Mouse (Mus musculus) liver, embryonic 15.5 days (tissue): ENCODE data around the gene Usp46. TPM values are rescaled to one million over a fixed set of nuclear protein-coding genes. Genes with fewer than 3 reads are reported as not detected.

ENCODE experiments used
- ATAC-seq: fragments of 200-750 bp; cut with Nextera tagmentation; 2 replicates; pipeline ENCODE4 v1.8.0; 2017; ENCODE audit warnings: moderate number of reproducible peaks, mild to moderate bottlenecking, moderate library complexity; ENCODE audit not compliant: insufficient read depth
- H3K27ac ChIP-seq: fragments of 300-500 bp; sonication (generic); replicated peaks from 2 replicates; pipeline ENCODE4 v1.5.1; 2015; ENCODE audit warnings: mild to moderate bottlenecking, inconsistent platforms
- H3K27me3 ChIP-seq: fragments of 300-500 bp; sonication (generic); 2 replicates; pipeline ENCODE4 v1.6.1; 2015; ENCODE audit warnings: mild to moderate bottlenecking, inconsistent platforms
- H3K36me3 ChIP-seq: fragments of 300-500 bp; sonication (generic); replicated peaks from 2 replicates; pipeline ENCODE4 v1.6.1; 2015; ENCODE audit warnings: moderate library complexity, mild to moderate bottlenecking, inconsistent platforms
- H3K4me1 ChIP-seq: fragments of 300-500 bp; sonication (generic); replicated peaks from 2 replicates; pipeline ENCODE4 v1.6.1; 2015; ENCODE audit warnings: inconsistent platforms
- H3K4me2 ChIP-seq: fragments of 300-500 bp; sonication (generic); 2 replicates; pipeline ENCODE4 v1.6.1; 2015; ENCODE audit warnings: moderate library complexity, mild to moderate bottlenecking, inconsistent platforms
- H3K4me3 ChIP-seq: fragments of 300-500 bp; sonication (generic); replicated peaks from 2 replicates; pipeline ENCODE4 v1.5.1; 2015; ENCODE audit warnings: mild to moderate bottlenecking, inconsistent platforms
- H3K9ac ChIP-seq: fragments of 300-500 bp; sonication (generic); 2 replicates; pipeline ENCODE4 v1.6.1; 2015; ENCODE audit warnings: moderate library complexity, mild to moderate bottlenecking, inconsistent platforms
- H3K9me3 ChIP-seq: fragments of 300-500 bp; sonication (generic); replicated peaks from 2 replicates; pipeline ENCODE4 v1.6.1; 2016; ENCODE audit warnings: inconsistent platforms
- WGBS: fragments of 180-500 bp; shearing (Covaris S2); methylation state at CpG from one replicate; pipeline ENCODE4 v1.1.7; 2015; ENCODE audit warnings: mixed read lengths; ENCODE audit not compliant: insufficient replicate concordance; 5-methylcytosine and 5-hydroxymethylcytosine counted together
- polyA plus RNA-seq: library from polyadenylated mRNA; unstranded; fragments of >200 nt; fragmentation: Nextera tagmentation; extraction: Ambion mirVana; gene quantifications from 2 replicates; pipeline ENCODE4 v1.2.1, GENCODE M21; 2015

Usp46 gene
- polyA plus RNA-seq, 1 experiment from 2014 or later: 19.6 TPM

DNA sequence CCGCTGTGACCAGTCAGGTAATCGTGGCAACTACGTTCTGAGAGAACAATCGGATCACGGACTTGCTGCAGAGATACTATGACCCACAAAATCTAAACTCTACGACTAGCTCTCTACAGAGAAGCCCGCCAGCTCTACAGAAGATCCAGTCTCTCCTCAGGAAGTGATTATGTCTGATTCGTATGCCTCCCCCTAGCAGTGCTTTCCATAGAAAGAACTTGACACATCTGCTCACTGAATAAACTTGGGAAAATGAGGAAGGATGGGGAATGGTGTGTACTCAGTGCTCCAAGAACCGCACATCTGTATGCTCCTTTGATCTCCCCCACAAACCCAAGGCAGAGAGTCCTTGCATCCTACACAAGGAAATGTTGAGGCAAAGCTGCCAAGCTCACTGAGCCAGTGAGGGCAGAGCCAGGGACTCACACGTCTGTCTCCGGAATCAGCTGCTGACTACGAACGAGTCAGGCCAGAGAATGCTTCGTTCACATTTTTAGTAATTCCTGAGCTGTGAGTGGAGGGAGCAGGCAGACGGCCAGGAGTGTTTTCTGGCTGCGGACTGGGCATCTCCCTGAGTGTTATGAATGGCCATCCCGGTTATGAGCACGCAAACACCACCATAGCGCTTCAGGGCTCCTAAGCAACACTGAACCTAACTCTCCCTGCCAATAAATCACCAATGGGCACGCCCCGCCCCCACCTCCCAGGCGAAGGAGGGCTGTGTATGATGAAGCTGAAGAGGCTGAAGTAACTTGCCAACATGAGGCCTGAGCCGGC lies 16.6 kb downstream of the Usp46 start:
- Histone ChIP-seq H3K9me3 (no peaks in the 10 kb centered on the region), H3K9ac (no peak overlapping the region), H3K27ac (no peak overlapping the region), H3K27me3 (no peaks in the 10 kb centered on the region), H3K36me3 (peaks cover 72% of the 10 kb centered on the region), H3K4me2 (no peak overlapping the region), H3K4me3 (no peak overlapping the region), H3K4me1 (peaks cover 23% of the 10 kb centered on the region)
- ATAC-seq: 0 out of 2 replicates have a peak, but pooled peaks have one; percentile 11
- WGBS: 92% methylated on average over 23 of the region's 23 CpGs

DNA sequence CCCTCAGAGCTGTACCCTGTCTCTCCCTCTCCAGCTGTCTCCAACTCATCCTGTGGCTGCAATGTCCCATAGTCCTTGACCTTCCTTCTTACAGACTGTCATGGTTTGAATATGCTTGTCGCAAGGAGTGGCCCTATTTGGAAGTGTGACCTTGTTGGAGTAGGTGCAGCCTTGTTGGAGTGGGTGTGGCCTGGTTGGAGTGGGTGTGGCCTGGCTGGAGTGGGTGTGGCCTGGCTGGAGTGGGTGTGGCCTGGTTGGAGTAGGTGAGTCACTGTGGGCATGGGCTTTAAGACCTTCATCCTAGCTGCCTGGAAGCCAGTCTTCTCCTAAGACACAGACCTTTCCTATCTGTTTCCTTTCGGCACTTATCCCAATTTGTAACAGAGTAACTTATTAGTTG lies 17.3 kb downstream of the Usp46 start:
- H3K27me3 ChIP-seq: no peaks in the 10 kb centered on the region
- peaks cover 19% of the 10 kb centered on the region for H3K4me1 ChIP-seq
- no peak overlapping the region for H3K27ac ChIP-seq
- peaks cover 66% of the 10 kb centered on the region for H3K36me3 ChIP-seq
- ATAC-seq: peak; percentile 62
- H3K4me2 ChIP-seq: no peak overlapping the region
- H3K9me3 ChIP-seq: no peaks in the 10 kb centered on the region
- H3K9ac ChIP-seq: no peak overlapping the region
- no peak overlapping the region for H3K4me3 ChIP-seq
- 87% methylated on average over 2 of the region's 2 CpGs for WGBS

DNA sequence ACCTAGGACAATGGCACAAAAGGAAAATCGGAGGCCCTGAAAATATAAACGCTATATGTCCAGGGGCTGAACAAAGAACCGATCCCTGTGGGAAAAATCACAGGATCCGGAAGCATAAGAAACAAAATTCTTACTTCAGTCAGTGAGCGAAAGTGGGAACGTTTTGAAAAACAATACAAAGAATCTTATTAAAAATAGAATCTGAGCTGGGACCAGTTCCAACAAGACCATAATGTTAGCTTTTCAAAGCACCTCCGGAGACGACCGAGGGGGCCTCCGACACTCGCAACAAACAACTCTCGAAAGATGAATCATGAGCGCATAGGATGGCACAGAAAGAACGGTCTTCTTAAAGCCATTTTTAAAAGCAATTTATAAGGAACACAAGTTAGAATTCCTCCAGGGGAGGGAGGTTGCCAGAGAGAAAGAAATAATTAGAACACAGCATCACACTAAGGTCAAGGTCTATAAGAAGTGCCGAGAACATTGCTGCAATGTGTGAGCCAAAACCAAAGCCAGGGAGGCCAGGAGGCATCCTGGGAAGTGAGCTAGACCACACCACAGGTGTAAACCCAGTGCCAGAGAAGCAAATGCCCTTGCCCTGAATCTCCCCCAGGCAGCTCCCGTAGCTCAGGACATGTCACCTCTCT lies 19.3 kb downstream of the Usp46 start:
- H3K9ac ChIP-seq: no peak overlapping the region
- peaks cover 29% of the 10 kb centered on the region for H3K4me1 ChIP-seq
- peaks cover 52% of the 10 kb centered on the region for H3K36me3 ChIP-seq
- no peak overlapping the region for H3K4me2 ChIP-seq
- H3K27me3 ChIP-seq: no peaks in the 10 kb centered on the region
- no peak overlapping the region for H3K27ac ChIP-seq
- no peaks in the 10 kb centered on the region for H3K9me3 ChIP-seq
- no peak overlapping the region for H3K4me3 ChIP-seq
- ATAC-seq: no peak
- WGBS: 89% methylated on average over 16 of the region's 16 CpGs

DNA sequence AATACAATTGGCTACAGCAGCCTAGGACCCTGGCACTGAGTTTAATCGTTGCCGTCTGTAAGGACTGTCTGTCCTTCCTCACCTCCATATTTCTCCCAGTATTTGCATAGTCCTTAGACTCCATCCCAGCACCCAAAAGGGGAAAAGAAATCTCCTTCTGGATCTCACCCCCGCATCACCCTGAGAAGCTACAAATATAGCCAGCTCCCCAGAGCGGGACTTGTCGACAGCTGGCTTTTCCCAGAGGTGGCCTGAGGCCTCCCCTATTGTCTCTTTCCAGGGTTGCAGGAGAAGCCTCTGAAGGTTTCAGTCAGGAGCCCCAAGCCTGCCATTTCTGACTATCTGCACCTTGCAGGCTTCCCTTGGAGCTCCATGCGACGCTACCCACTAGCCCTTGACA lies 23.6 kb downstream of the Usp46 start:
- ATAC-seq: no peak
- H3K9me3 ChIP-seq: no peaks in the 10 kb centered on the region
- WGBS: 78% methylated on average over 7 of the region's 7 CpGs
- no peak overlapping the region for H3K4me3 ChIP-seq
- peaks cover 18% of the 10 kb centered on the region for H3K36me3 ChIP-seq
- H3K27me3 ChIP-seq: no peaks in the 10 kb centered on the region
- H3K9ac ChIP-seq: no peak overlapping the region
- H3K4me1 ChIP-seq: 0 out of 2 replicates have a peak, but pooled peaks cover 16% of the 10 kb centered on the region
- H3K4me2 ChIP-seq: no peak overlapping the region
- H3K27ac ChIP-seq: no peak overlapping the region

DNA sequence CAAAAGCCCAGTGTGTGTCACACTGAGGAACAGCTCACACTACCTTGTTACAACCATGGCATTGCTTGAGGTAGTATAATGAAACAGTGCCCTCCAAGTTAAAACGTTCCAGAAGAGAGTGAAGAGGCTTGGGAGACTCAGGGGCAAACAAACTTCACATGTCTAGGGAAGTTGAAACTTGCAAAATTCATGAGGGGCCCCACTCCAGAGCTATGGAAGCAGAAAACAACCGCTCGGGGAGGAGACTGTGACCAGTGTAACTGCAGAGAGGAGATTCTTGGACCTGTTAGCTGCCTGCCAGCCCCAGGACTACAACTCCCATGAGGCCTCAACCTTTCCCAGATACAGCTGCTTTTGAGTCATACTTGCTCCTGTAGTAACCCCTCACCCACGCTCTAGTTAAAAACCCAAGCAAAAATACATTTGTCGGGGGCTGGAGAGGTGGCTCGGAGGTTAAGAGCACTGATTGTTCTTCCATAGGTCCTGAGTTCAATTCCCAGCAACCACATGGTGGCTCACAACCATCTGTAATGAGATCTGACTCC lies 25.4 kb downstream of the Usp46 start:
- Histone ChIP-seq H3K9ac (no peak overlapping the region), H3K27me3 (no peaks in the 10 kb centered on the region), H3K4me3 (no peak overlapping the region), H3K27ac (no peak overlapping the region), H3K9me3 (no peaks in the 10 kb centered on the region), H3K36me3 (peaks cover 20% of the 10 kb centered on the region), H3K4me1 (0 out of 2 replicates have a peak, but pooled peaks cover 16% of the 10 kb centered on the region), H3K4me2 (no peak overlapping the region)
- no peak for ATAC-seq
- 70% methylated on average over 6 of the region's 6 CpGs for WGBS

DNA sequence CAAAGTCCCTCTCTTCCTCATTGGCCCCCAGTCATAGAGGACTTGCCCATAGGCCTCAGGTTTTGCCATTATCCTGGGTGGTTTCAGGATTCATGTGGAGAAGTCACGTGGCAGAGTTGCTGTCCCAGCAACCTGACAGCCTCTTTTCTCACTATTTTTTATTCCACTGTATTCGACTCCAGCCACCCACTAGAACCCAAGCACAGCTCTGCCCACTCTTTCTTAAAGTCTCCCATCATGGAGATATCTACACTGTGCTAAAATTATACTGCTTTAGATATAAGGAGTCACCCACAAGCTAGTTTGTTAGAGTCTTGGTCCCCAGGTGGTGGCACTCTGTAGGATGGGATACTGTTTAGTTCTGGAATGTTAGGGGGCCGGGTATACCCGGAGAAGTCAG lies 27.7 kb downstream of the Usp46 start:
- Histone ChIP-seq H3K9ac (no peak overlapping the region), H3K4me1 (0 out of 2 replicates have a peak, but pooled peaks cover 15% of the 10 kb centered on the region), H3K4me3 (no peak overlapping the region), H3K4me2 (no peak overlapping the region), H3K36me3 (peaks cover 37% of the 10 kb centered on the region), H3K27me3 (no peaks in the 10 kb centered on the region), H3K27ac (no peak overlapping the region), H3K9me3 (no peaks in the 10 kb centered on the region)
- ATAC-seq: no peak
- WGBS: 90% methylated on average over 4 of the region's 4 CpGs

DNA sequence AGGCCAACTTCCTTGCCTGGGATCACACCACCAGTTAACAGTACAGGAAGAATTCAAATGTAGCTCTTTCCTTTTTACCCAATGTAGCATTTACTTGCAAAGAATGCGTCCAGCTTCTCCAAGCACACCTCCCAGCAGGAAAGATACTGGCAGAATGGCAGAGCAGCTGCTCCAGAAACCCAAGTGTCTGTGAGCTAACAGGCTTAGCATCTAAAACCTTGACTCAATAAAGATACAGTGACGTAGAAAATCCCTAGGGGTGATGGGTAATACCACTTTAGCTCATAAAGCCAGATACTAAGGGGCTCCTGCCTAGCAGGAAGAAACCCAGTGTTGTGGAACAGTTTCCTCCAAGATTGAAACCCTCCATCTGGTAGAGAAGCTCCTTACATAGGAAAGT lies 32.8 kb downstream of the Usp46 start:
- H3K36me3 ChIP-seq: peaks cover 77% of the 10 kb centered on the region
- no peak overlapping the region for H3K4me3 ChIP-seq
- ATAC-seq: no peak
- H3K4me2 ChIP-seq: no peak overlapping the region
- no peak overlapping the region for H3K9ac ChIP-seq
- H3K9me3 ChIP-seq: no peaks in the 10 kb centered on the region
- 86% methylated on average over 2 of the region's 2 CpGs for WGBS
- 0 out of 2 replicates have a peak, but pooled peaks cover 2% of the 10 kb centered on the region for H3K4me1 ChIP-seq
- H3K27ac ChIP-seq: no peak overlapping the region
- H3K27me3 ChIP-seq: no peaks in the 10 kb centered on the region

DNA sequence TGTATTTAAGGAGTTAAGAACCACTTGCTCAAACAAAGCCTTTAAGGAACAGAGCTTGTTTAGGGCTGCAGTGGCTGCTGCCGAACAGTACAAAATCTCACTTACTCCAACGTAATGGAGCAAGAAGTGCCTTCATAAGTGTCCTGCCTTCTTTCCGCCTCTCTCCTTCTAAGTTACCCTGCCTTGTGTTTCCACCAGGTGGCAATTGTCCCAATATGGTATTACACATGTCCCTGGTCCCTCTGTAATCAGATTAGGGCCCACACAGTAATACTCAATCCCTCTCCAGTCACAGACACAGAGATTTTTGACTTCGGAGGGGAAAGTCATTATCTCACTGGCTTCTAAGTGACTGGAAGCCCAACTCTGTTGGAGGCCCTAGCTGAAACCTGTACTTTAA lies 34.1 kb downstream of the Usp46 start:
- Histone ChIP-seq H3K4me2 (no peak overlapping the region), H3K4me1 (no peaks in the 10 kb centered on the region), H3K36me3 (peaks cover 84% of the 10 kb centered on the region), H3K9me3 (no peaks in the 10 kb centered on the region), H3K9ac (no peak overlapping the region), H3K27me3 (no peaks in the 10 kb centered on the region), H3K27ac (no peak overlapping the region), H3K4me3 (no peak overlapping the region)
- WGBS: 89% methylated on average over 4 of the region's 4 CpGs
- no peak for ATAC-seq

DNA sequence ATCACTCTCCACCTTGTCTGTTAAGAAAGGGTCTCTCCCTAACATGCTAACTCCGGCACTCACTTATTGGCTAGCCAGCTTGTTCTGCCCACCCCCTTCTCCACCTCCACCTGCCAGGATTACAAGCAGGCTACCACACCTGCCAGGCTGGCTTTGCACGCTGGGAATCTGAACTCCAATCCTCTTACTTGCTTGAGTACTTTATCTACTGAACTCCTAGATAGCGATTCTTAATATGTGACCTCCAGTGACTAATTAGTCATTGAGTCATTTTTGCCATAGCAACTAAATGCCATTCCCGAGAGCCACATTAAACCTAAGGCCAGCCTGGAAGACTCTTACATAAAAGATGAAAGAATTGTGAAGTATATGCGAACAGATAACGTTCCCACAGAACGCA lies 38.4 kb downstream of the Usp46 start:
- no peak overlapping the region for H3K9ac ChIP-seq
- no peaks in the 10 kb centered on the region for H3K4me1 ChIP-seq
- 87% methylated on average over 7 of the region's 7 CpGs for WGBS
- no peak for ATAC-seq
- no peak overlapping the region for H3K4me2 ChIP-seq
- H3K36me3 ChIP-seq: peaks cover 89% of the 10 kb centered on the region
- H3K4me3 ChIP-seq: no peak overlapping the region
- no peaks in the 10 kb centered on the region for H3K9me3 ChIP-seq
- no peaks in the 10 kb centered on the region for H3K27me3 ChIP-seq
- H3K27ac ChIP-seq: no peak overlapping the region

DNA sequence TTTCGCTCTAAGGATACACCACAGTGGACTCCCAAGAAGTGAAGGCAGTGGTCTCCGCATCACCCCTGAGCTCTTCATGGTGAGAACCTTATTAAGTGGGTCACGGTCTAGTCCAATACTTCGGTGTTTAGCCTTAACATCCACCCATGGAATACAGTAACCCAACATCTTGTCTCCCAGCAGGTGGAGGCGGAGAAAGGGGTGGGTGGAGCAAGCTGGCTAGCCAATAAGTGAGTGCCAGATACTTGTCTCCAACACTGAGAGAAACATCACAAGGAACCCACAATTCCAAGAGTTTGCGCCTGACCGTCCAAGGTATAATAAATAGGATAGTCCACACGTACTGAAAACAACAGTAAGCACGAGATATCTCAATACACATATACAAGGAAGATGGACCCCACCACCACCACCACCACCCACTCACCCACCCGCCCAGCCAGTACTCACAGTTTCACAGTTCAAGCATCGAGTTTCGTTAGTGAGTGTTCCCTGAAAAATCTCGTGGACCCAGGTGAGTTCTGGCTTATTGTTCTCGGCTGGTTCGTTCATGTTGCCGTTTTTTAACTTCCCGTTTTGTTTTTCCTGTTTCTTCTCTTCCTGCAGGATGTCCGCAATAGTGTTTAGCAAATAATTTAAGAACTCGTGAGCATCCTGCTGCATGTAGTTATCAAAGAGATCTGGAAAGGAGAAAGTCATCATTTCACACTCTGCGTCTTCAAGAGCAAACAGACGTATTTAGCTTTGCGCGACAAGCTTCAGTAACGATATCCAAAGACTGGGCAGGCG lies 39.3 kb downstream of the Usp46 start:
- no peak overlapping the region for H3K9ac ChIP-seq
- H3K36me3 ChIP-seq: peaks cover 88% of the 10 kb centered on the region
- ATAC-seq: no peak
- no peak overlapping the region for H3K27ac ChIP-seq
- H3K27me3 ChIP-seq: no peaks in the 10 kb centered on the region
- no peaks in the 10 kb centered on the region for H3K9me3 ChIP-seq
- no peaks in the 10 kb centered on the region for H3K4me1 ChIP-seq
- no peak overlapping the region for H3K4me3 ChIP-seq
- no peak overlapping the region for H3K4me2 ChIP-seq
- WGBS: 85% methylated on average over 25 of the region's 25 CpGs

DNA sequence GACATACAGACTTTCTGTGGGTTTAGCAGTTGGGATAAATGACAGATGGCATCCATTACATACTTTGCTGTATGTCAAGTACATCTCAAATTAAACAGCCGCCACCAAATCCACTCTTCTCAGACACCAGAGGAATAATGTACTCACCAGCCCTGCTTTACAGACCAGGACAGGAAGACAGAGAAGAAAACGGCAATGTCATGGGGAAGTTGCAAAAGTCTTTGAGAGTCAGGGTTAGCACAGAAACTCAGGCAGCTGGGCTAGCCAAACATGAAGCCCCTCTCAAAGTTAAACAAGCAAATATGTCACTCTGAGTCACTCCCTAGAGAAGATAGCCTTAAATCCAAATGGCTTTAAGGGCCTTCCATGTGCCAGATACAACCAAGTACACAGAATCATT lies 40.0 kb downstream of the Usp46 start:
- 71% methylated on average over 2 of the region's 2 CpGs for WGBS
- no peaks in the 10 kb centered on the region for H3K4me1 ChIP-seq
- peaks cover 88% of the 10 kb centered on the region for H3K36me3 ChIP-seq
- H3K9me3 ChIP-seq: no peaks in the 10 kb centered on the region
- H3K27me3 ChIP-seq: no peaks in the 10 kb centered on the region
- no peak overlapping the region for H3K4me2 ChIP-seq
- no peak overlapping the region for H3K9ac ChIP-seq
- no peak overlapping the region for H3K4me3 ChIP-seq
- no peak overlapping the region for H3K27ac ChIP-seq
- no peak for ATAC-seq
